Mouse (Mus musculus) yolk sac, embryonic 10.5 days (tissue): ENCODE data around the gene Fbxo34.

Experiments used
- DNase-seq: peaks from one replicate; pipeline ENCODE4 v3.0.0-alpha.2; 2017; ENCODE audit warnings: low spot score

Gene Fbxo34

DNA sequence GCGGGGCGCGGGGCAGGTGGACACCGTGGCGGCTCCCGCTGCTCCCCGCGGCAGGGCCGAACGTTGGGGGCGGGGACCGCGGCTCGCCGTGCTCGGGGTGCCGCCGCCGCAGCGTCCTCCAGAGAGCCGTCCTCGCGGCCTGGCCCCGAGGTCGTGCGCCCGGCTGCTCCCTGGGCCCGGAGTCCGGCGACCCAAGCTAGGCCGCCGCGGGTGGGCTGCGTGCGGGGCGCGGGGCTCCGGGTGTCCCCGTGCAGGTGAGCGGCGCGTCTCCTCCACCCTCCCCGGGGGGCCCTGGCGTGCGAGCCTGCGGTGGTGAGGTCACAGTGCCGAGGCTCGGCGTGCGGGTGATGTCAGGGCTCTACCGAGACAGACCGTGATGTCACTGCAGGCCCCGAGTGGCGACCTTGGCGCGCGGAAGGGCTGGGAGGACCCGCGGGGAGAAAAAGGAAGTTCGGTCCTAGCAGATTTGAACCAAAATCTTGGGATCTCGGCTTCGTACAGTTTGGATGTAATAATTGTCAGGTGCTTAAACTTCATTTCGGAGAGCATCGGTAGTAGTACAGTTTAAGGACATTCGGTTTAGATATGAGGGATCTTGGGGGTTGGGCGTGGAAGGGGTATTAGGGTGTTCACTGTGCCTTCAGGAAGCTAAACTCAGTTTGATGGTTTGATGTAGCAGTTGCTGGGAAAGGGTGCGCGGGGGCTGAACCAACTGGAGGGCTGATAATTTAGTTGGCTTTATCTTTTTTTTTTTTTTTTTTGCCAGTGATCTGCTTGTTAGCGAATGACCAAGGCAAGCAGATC, 22.7 kb downstream of the Fbxo34 start:
- DNase-seq = peak; percentile 70

DNA sequence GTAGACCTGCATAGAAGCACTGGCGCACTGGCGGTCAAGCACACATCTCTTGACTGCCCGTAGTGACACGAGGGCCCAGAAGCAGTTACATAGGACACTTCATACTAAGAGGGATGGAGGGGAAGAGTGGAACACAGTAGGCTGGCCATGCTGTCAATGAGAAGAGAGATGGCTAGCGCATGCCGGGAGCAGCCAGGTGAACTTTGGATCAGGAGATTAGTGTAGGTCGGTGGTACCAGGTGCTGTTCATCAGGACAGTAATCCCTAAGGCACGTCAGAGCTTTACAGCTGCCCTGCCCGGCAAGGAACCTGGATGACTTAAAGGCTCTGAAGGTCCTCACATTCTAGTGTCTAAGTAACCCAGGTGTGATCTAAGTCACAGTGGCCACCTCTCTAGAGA, 23.7 kb downstream of the Fbxo34 start:
- DNase-seq = peak; percentile 41

DNA sequence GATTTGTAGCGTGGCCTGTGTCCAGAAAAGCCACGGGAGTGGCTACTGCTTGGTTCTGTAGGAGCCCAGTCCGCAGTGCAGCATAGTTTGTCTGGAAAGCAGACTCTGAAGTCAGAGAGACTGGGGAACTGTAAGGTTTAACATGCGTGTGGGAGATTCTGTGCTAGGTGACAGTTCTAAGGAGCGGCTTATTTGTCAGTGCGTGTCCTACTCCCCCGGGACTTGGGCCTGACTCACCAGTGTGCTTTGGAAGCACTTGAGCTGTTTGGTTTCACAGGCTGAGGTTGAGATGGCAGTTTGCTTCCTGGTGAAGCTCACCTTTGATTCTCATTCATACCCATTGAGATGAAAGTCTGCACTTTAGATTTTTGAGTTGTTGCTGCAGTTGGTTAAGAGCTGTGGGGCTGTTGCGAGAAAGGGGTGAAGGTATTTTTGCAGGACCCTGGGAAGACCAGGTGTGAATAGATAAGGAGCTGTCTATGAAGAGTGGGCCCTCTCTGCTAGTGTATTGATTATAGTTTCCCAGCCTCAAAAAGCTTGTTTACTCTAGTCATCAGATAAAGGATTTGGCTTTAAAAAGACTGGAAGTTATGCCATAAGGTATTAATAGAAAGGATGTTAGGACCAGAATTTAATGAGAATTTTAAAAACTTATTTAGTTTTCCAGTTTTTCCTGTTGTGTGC, 24.5 kb downstream of the Fbxo34 start:
- no peak for DNase-seq

DNA sequence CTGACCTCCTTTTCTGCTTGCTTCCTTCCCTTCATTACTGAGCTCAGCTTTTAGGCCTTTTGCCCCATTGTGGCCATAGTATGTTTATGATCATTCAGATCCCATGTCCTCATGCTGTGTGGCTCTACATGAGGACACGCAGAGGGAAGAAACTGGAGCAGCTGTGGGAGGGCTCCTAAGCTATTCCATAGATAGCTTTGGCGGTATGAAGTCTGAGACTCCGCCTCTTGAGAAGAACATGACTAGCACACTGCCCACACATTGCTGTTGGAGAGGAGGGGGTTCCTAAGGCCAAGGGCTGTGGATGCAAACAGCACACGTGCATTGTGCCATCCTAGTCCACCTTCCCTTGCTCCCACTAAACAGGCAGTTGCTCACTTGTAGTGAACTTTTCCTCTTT, 26.0 kb downstream of the Fbxo34 start:
- no peak for DNase-seq

DNA sequence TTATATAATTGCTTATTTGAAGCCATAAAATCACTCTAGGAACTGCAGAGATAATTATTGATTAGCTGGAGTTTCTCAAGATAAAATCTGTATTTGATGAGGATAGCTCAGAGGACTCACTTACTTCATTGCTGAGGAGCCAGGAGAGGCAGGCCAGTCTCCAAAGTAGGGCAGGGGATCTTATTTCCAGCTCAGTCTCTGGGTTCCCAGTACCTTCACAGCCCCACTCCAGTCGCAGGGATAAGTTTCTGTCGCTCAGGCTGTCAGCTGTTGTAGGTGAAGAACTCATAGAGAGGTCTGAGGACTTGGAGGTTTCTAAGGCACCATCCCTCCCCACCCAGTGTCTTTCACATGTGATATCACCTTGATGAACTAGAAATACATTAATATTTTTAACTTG, 27.5 kb downstream of the Fbxo34 start:
- DNase-seq = no peak

DNA sequence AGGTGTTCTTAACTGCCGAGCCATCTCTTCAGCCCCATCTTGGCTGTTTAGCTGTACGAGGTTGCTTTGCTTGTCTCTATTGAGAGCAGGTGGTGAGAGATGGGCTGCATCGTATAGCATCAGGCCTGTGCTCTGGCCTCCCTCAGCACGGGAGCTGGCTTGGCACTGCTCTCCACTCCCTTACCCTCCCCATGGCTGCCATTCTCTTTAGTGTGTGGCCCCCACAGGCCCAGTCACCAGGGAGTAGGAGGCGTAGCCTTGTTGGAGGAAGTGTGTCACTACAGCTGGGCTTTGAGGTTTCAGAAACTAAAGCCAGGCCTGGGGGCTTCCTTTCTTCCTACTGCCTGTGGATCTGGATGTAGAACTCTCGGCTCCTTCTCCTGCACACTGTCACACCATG, 32.0 kb downstream of the Fbxo34 start:
- DNase-seq = no peak

DNA sequence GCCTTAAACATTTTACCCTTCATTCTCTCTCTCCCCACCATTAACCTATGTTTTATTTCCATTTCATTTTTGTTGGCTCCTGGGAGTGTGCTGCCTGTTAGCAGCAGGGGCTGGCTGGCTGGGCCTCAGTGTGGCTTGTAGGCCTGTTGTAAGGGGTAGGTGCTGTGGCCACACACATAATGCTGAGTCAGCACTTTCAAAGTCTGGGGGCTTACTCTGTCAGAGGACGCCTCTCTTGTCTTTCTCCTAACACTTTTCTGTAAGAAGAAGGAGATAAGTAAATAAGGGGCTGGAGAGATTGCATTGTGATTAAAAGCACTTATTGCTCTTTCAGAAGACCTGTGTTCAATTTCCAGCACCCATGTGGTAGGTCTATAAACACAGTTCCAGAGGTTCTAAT, 32.9 kb downstream of the Fbxo34 start:
- DNase-seq = no peak

DNA sequence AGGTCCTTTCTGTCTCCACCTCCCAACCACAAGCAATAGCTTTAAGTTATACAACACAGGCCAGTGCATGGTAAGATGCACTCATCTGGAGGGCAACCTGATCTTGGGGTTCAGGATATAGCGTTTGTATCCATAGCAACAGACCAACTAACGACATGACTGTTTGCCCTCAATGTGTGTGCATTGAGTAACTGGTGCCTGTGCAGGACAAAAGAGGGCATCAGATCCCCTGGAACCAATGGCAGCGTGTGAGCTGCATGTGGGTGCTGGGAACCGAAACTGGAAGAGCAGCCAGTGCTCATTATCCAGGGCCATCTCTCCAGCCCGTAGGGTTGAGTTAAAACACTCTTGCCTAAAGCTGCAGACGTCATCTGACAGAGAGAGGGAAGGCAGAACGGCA, 38.5 kb downstream of the Fbxo34 start:
- no peak for DNase-seq

DNA sequence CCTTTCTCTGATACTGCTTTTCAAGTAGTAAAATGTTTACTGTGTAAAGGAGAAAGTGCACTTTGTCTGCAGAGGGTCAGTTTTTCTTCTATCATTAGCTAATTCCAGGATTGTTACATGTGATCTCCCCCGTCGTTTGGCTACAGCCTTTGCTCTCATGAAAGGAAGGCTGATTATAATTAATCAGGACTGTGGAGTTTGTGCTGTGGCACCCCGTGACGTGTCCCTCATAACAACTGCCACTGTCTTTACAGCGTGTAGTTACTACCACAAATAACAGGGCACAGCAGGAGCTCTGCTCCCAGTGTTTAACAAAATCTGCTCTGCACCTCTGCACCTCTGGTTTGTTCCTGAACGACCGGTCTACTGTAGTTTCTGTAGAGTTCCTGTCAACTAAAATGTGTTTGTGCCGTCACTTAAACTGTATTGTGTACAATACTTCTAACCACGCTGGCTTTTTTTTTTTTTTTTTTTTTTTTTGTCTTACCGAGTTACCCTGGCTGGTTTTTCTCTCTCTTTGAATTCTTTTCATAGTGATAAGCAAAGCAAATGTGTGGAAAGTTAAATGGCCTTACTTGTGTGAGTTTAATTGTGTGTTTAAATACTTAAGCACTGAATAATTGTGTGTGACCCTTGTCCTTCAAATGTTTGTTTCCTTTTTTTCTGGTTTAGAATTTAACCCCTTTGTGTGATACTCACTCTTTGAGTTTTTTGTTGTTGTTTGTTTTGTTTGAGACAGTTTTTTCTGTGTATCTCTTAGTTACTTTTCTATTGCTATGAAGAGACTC, 39.3 kb downstream of the Fbxo34 start:
- DNase-seq = no peak

DNA sequence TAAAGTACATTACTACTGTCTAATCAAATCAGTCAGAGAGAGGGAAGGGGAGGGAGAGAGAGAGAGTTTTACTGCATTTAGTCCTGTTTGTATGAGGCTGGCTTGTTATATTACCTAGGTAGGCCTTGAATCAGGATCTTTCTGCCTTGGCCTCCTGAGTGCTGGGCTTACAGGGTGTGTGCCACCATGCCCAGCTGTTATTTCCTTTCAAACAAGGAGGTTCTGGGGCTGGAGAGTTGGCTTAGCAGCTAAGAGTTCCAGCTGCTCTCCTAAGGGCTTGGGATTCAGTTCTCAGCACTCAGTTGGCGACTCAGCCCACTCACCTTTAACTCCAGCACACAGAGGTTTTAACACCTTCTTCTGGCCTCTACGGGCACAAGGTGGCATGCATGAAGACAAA, 40.5 kb downstream of the Fbxo34 start:
- DNase-seq = no peak

DNA sequence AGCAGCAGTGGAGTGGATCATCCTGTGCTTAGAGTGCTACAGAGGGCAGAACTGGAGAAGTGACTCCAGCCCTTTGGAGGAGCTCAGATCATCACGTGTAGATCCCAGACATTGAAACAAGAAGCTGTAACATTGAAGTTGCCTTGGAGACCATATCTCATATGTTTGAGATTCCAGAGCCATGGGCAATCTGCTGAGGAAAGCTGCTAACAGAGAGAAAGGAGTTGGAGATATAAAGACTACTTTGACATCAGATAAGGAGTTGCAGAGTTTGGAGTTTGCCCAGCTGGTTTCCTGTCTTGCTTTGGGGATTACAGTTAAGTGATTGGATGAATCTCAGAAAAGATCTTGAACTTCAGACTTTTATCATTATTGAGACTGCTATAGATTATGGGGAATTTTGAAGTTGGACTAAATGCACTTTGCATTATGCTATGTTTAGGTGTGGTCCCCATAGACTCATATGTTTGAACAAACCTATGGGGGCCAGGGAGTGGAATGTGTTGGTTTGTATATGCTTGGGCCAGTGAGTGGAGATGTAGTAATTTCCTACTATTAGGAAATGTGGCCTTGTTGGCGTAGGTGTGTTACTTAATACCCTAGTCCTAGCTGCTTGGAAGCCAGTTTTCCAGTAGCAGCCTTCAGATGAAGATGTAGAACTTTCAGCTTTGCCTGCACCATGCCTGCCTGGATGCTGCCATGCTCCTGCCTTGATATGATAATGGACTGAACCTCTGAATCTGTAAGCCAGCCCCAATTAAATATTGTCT, 43.6 kb downstream of the Fbxo34 start:
- DNase-seq = no peak

DNA sequence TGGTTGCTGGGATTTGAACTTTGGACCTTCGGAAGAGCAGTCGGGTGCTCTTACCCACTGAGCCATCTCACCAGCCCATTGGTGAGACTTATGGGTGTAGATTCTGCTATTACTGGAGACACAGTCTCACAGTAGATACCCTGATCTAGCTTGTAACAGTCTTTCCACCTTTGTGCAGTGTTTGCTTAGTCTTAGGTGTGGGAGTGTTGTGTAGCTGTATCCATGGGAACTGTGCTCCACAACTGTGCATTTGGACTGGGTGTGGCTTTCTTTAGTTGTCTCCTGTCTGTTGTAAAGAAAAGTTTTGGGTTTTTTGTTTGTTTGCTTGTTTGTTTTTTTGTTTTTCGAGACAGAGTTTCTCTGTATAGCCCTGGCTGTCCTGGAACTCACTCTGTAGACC, 45.7 kb downstream of the Fbxo34 start:
- no peak for DNase-seq

DNA sequence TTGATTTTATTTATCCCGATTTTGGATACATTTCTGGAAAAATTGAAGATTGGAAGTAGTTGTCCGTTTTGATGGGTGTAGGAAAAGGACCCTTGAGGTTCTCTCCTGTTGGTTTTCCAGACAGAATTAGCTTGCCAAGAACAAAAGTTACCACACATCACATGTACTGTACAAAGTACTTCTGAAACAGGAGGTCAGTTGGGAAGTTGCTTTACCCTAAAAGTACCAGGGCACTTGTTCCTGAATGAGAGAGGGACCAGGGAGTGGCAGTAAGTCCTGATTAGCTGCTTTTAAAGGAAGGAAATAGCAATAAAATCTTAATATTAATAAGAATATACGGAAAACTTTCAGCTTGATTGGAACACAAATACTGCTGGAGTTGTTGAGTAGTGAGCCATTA, 46.9 kb downstream of the Fbxo34 start:
- DNase-seq = no peak

DNA sequence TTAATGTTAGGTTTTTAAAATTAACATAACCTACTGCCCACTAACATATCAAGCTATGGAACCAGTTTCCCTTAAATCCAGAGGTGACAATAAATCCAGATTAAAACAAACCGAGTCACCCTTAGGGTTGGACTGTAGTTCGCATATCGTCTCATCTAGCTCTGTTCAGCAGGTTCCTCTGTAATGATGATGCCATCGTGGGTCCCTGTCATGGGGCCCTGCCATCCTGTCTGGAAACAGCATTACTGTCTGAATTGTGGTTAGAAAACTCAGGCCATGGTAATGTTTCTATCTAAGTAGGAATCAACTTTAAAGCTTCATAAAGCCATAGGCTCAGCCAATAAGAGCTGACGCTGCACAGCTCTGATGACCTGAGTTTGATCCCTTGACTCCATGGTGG, 48.4 kb downstream of the Fbxo34 start:
- DNase-seq = no peak

DNA sequence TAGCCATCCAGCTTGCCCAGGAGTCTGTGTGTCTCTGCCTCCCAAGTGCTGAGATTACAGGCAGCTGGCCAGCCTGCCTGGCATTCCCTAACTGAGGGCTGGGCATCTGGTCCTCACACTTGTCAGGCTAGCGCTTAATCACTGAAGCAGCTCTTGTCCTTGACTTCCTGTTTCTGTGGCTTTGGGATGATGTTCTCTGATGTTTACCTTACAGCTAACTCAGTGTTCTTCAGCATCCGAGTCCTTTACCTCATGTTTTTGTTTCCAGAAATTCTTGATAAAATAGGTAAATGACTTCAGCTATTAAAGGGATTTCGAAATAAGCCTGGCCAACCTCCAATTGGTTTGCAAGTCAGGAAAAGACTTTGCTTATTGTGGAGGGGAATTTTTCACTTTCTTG, 53.8 kb downstream of the Fbxo34 start:
- DNase-seq = no peak

DNA sequence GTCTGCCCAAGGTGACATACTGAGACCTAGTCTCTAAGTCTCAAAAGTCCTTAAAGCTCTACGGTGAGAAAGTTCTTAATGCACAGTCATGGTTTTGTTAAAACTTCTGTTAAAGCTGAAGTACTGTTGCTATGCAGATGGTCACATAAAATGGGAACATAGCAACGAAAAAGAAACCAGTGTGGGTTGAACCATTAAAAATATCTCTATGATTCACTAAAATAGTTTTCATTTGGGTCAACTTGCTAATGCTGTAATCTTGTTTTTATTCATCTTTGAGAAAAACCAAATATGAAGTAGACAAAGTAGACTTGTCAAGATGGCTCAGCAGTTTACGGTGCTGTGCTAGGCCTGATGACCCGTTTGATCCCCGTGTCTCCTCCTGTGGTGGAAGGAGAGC, 56.5 kb downstream of the Fbxo34 start:
- no peak for DNase-seq

DNA sequence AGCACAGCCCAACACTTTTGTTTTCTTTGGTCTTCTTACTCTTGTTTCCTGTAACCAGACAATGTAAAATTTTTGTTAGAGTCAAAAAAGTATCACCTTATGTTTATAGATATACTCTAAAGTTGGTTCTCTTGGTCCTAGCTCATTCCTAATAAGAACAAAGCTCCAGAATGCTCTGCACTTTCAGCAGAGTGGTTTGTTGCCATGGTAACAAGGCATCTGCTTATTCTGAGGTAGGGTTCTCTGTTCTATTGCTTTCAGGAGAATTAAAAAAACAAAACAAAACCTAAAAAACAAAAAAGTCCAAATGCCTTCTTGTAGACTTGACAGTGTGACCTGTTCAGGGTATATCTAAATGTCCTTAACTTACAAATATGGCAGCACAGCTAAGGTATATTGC, 57.8 kb downstream of the Fbxo34 start:
- DNase-seq = no peak

DNA sequence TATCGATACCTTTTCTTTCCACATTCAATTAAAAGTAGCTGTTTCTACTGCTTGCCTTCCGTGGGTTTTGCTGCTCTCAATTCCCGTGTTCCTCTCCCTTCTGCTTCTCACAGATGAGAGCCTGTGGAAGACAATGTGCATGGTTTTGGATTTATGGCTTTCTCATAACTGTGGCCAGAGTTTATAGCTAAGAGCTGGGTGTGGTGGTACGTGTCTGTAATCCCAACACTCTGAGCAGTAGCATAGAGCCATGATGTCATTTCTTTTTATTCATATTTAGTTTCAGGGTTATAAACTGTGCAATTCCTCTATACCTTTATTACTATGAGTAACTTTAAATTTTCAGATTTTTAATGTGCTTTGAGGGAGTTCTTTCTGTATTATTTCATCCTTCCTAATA, 60.0 kb downstream of the Fbxo34 start:
- DNase-seq = no peak

DNA sequence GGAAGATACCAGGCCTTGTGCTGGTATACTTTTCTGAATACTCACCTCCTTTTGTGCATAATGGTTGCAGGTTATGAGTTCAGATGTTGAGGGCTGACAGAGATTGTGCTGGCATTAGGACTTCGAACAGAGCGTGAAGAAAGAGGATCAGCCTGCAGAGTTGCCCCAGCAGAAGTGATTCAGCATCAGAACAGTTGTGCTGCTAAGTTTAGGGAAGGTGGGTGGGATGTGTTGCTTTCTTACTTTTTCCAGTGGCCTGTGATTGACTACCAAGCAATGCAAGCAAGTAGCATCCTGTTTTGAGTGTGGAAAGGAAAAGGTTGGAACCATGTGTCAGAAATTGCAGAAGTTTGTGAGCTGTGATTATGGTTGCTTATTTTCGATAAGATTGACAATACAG, 63.4 kb downstream of the Fbxo34 start:
- no peak for DNase-seq

DNA sequence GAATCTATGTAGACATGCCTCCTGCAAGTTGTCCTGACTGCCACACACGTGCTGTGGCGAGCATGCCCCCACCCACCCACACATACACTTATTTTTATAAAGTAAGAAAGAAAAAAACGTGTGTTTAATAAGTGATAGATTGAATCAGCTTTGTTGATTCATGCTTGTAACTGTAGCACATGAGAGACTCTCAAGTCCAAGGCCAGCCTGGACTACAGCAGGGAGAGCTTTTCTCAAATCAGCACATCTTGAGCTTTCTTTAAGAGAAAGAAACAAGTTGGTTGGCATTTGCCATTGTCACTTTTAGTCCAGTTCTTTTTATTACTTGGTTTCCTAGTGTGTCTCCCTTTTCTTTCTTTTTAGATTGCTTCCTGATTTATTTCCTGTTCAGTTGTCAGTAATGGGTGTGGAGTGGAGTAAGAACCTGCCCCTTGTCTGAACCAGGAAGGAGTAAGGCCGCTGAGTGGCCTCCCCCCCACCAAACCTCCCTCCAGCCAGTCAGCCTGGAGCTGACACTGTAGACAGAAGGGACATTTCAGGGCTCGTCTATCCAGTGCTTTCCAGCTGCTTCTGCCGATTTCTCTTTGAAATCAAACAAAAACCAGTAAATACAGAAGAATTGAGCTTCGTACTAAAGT, 64.7 kb downstream of the Fbxo34 start:
- no peak for DNase-seq

DNA sequence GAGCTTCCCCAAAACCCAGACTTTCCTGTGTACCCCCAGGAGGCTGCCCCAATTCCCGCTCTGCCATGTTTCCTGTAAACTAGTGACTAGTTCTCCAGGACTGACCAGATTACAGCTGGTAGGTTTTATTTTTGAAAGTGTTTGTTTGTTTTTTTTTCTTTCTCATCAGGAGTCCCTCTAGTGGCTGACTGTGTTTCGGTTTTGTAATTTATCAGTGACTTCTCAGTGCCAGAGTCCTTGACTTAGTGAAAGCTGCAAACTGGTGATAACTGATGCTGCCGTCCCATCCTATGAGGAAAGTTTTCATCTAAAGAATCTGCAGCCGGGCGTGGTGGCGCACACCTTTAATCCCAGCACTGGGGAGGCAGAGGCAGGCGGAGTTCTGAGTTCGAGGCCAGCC, 65.4 kb downstream of the Fbxo34 start:
- DNase-seq = no peak

DNA sequence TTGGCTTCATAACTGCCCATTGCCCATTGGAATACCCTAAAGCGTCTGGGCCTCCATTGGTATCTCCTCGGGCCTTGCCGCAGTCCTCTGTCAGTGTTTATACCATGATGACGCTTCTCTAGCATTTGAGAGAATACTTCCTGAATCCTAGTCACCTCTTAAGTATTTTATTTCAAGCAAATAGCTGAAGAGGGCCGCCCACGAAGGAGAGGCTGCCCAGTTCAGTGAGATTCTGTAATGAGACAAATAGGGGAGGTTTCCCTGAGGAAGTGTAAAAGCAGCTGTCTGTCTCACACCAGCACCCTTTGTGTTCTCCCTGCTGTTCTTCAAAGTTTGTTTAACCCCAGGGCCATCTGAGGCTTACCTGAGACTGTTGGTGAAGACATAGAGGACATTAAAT, 66.5 kb downstream of the Fbxo34 start:
- no peak for DNase-seq
